Mouse (Mus musculus): ENCODE measurements around the gene Atf6. TPM values are rescaled to one million over a fixed set of nuclear protein-coding genes. Genes with fewer than 3 reads are reported as not detected.

Gene Atf6
- polyA plus RNA-seq, 1 experiment from 2014 or later: 9.4 TPM

- DNase-seq (ENCODE audit: low spot score, missing footprints) (no peak), ATAC-seq (ENCODE audit: low FRiP score) (no peak)
- H3K36me3 ChIP-seq (ENCODE audit: control insufficient read depth, insufficient read depth, low read length): no peaks in the 10 kb centered on the region
- no peaks in the 10 kb centered on the region for H3K9me3 ChIP-seq (ENCODE audit: control insufficient read depth, low read length)
- no peak overlapping the region for H3K4me2 ChIP-seq
- no peaks in the 10 kb centered on the region for H3K27me3 ChIP-seq (ENCODE audit: control insufficient read depth, insufficient read depth, low read length)
- WGBS: 80% methylated on average over 25 of the region's 25 CpGs
- no peak overlapping the region for H3K27ac ChIP-seq (ENCODE audit: low read depth, low read length)
- no peak overlapping the region for H3K4me3 ChIP-seq (ENCODE audit: low read depth, low read length)
- no peaks in the 10 kb centered on the region for H3K4me1 ChIP-seq (ENCODE audit: control insufficient read depth, insufficient read depth, low read length)
- no peak overlapping the region for H3K9ac ChIP-seq (ENCODE audit: low read length)
These were observed 96.1 kb downstream of the Atf6 start for GRCm38 (mm10) chr1:170771437-170772003.

- no peaks in the 10 kb centered on the region for H3K9me3 ChIP-seq (ENCODE audit: control insufficient read depth, low read length)
- ATAC-seq (ENCODE audit: low FRiP score): no peak
- 92% methylated on average over 14 of the region's 14 CpGs for WGBS
These were observed 96.9 kb downstream of the Atf6 start for GRCm38 (mm10) chr1:170770691-170771090.

DNA sequence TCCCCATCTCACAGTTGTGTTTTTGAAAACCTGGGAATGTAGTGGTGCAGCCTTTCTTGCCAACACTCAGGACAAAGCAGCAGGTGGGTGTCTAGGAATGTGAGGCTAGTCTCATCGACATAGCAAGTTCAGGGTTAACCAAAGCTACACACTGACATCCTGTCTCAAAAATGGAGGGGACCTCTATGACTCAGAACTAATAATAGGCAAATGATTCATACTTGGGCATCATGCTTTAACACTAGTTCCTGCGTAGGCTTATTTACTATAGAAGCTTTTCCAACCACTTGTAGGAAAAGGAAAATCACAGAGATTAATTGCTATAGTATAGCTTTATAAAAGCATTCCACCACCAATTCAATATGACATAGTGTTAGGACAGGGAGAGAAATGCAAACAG lies 100.6 kb downstream of the Atf6 start:
- H3K4me1 ChIP-seq (ENCODE audit: control insufficient read depth, insufficient read depth, low read length): peaks cover 3% of the 10 kb centered on the region
- H3K4me3 ChIP-seq (ENCODE audit: low read depth, low read length): no peak overlapping the region
- DNase-seq (ENCODE audit: low spot score, missing footprints) (no peak), ATAC-seq (ENCODE audit: low FRiP score) (no peak)
- 76% methylated on average over 2 of the region's 2 CpGs for WGBS
- H3K9ac ChIP-seq (ENCODE audit: low read length): no peak overlapping the region
- no peaks in the 10 kb centered on the region for H3K27me3 ChIP-seq (ENCODE audit: control insufficient read depth, insufficient read depth, low read length)
- no peaks in the 10 kb centered on the region for H3K36me3 ChIP-seq (ENCODE audit: control insufficient read depth, insufficient read depth, low read length)
- no peak overlapping the region for H3K27ac ChIP-seq (ENCODE audit: low read depth, low read length)
- H3K4me2 ChIP-seq: no peak overlapping the region
- H3K9me3 ChIP-seq (ENCODE audit: control insufficient read depth, low read length): no peaks in the 10 kb centered on the region

More at GRCm38 (mm10) chr1:170770691-170771090, 96.9 kb downstream of the Atf6 start:
- Histone ChIP-seq H3K27ac (ENCODE audit: low read depth, low read length) (no peak overlapping the region), H3K4me3 (ENCODE audit: low read depth, low read length) (no peak overlapping the region), H3K4me2 (no peak overlapping the region), H3K27me3 (ENCODE audit: control insufficient read depth, insufficient read depth, low read length) (no peaks in the 10 kb centered on the region), H3K9ac (ENCODE audit: low read length) (no peak overlapping the region), H3K36me3 (ENCODE audit: control insufficient read depth, insufficient read depth, low read length) (no peaks in the 10 kb centered on the region), H3K4me1 (ENCODE audit: control insufficient read depth, insufficient read depth, low read length) (no peaks in the 10 kb centered on the region)
- no peak for DNase-seq (ENCODE audit: low spot score, missing footprints)

DNA sequence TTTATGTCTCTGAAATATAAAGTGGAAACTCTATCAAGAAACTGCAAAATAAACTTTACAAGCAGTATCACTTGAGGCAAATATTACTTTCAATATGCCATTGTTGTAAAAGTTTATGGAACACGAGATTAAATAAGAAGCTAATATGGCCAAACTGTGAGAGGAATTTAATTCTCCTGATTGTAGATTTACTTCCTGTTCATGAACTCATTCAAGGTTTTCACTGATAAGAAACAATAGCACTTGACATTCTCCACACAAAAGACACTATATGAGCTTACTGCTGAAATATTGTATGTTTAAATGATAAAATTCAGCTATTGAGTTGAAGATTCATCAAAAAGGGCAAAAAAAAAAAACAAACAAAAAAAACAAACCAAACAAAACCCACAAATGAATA lies 102.8 kb downstream of the Atf6 start:
- DNase-seq (ENCODE audit: low spot score, missing footprints) (no peak), ATAC-seq (ENCODE audit: low FRiP score) (no peak)
- H3K4me2 ChIP-seq: no peak overlapping the region
- 91% methylated on average over 1 of the region's 1 CpGs for WGBS
- no peak overlapping the region for H3K4me3 ChIP-seq (ENCODE audit: low read depth, low read length)
- H3K27ac ChIP-seq (ENCODE audit: low read depth, low read length): no peak overlapping the region
- H3K36me3 ChIP-seq (ENCODE audit: control insufficient read depth, insufficient read depth, low read length): no peaks in the 10 kb centered on the region
- peaks cover 3% of the 10 kb centered on the region for H3K4me1 ChIP-seq (ENCODE audit: control insufficient read depth, insufficient read depth, low read length)
- H3K9me3 ChIP-seq (ENCODE audit: control insufficient read depth, low read length): no peaks in the 10 kb centered on the region
- H3K9ac ChIP-seq (ENCODE audit: low read length): no peak overlapping the region
- no peaks in the 10 kb centered on the region for H3K27me3 ChIP-seq (ENCODE audit: control insufficient read depth, insufficient read depth, low read length)

DNA sequence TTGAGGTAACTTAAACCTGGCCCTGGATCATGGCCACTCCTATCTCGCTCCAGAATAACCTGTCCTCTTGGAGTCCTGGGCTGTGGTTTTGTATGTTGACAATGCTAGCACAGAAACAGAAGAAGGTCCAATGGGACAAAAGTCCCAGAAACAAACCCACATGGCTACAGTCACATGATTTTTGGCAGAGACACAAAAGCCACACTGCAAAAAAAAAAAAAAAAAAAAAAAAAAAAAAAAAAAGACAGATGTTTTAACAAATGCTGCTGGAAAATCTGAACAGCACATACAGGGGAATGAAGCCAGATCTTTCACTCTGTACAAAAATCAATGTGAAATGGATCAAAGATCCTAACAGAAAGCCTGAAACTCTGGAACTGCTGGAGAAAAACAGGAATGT lies 105.9 kb downstream of the Atf6 start:
- no peak overlapping the region for H3K27ac ChIP-seq (ENCODE audit: low read depth, low read length)
- H3K27me3 ChIP-seq (ENCODE audit: control insufficient read depth, insufficient read depth, low read length): no peaks in the 10 kb centered on the region
- no peak overlapping the region for H3K9ac ChIP-seq (ENCODE audit: low read length)
- H3K36me3 ChIP-seq (ENCODE audit: control insufficient read depth, insufficient read depth, low read length): no peaks in the 10 kb centered on the region
- H3K9me3 ChIP-seq (ENCODE audit: control insufficient read depth, low read length): no peaks in the 10 kb centered on the region
- DNase-seq (ENCODE audit: low spot score, missing footprints) (no peak), ATAC-seq (ENCODE audit: low FRiP score) (no peak)
- no peak overlapping the region for H3K4me3 ChIP-seq (ENCODE audit: low read depth, low read length)
- H3K4me1 ChIP-seq (ENCODE audit: control insufficient read depth, insufficient read depth, low read length): peaks cover 3% of the 10 kb centered on the region
- no peak overlapping the region for H3K4me2 ChIP-seq
- WGBS: 93% methylated on average over 1 of the region's 1 CpGs

- H3K36me3 ChIP-seq (ENCODE audit: control insufficient read depth, insufficient read depth, low read length): no peaks in the 10 kb centered on the region
- H3K4me1 ChIP-seq (ENCODE audit: control insufficient read depth, insufficient read depth, low read length): no peaks in the 10 kb centered on the region
- no peak overlapping the region for H3K4me2 ChIP-seq
- no peak overlapping the region for H3K4me3 ChIP-seq (ENCODE audit: low read depth, low read length)
- ATAC-seq (ENCODE audit: low FRiP score): no peak
- H3K27ac ChIP-seq (ENCODE audit: low read depth, low read length): no peak overlapping the region
- no peak for DNase-seq (ENCODE audit: low spot score, missing footprints)
- H3K9me3 ChIP-seq (ENCODE audit: control insufficient read depth, low read length): no peaks in the 10 kb centered on the region
- 91% methylated on average over 5 of the region's 5 CpGs for WGBS
- H3K9ac ChIP-seq (ENCODE audit: low read length): no peak overlapping the region
- no peaks in the 10 kb centered on the region for H3K27me3 ChIP-seq (ENCODE audit: control insufficient read depth, insufficient read depth, low read length)
These were observed 114.0 kb downstream of the Atf6 start for GRCm38 (mm10) chr1:170753597-170753996.

- ATAC-seq (ENCODE audit: low FRiP score) (no peak), DNase-seq (ENCODE audit: low spot score, missing footprints) (no peak)
- Histone ChIP-seq H3K4me1 (ENCODE audit: control insufficient read depth, insufficient read depth, low read length) (no peaks in the 10 kb centered on the region), H3K27me3 (ENCODE audit: control insufficient read depth, insufficient read depth, low read length) (no peaks in the 10 kb centered on the region), H3K4me2 (no peak overlapping the region), H3K27ac (ENCODE audit: low read depth, low read length) (no peak overlapping the region), H3K36me3 (ENCODE audit: control insufficient read depth, insufficient read depth, low read length) (no peaks in the 10 kb centered on the region), H3K4me3 (ENCODE audit: low read depth, low read length) (no peak overlapping the region), H3K9ac (ENCODE audit: low read length) (no peak overlapping the region), H3K9me3 (ENCODE audit: control insufficient read depth, low read length) (no peaks in the 10 kb centered on the region)
- 94% methylated on average over 7 of the region's 7 CpGs for WGBS
These were observed 115.8 kb downstream of the Atf6 start for GRCm38 (mm10) chr1:170751797-170752196.

DNA sequence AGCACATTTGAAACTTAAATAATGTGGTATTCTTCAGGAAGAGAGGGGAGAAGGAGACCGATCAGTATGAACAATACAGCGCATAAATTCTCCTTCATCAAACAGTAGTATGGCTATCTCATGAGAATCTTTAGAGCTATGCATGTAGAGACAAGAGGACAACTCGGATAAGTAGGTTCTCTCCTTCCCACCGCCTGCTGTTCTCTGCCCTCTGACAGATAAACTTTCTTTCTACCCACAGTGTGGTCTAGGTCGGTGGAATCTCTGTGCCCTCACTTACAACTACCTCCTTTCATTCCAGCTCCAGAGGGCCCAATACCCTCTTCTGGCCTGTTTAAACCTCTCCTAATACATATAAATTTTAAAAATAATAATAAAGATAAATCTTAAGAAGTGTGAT lies 121.0 kb downstream of the Atf6 start:
- Histone ChIP-seq H3K4me1 (ENCODE audit: control insufficient read depth, insufficient read depth, low read length) (no peaks in the 10 kb centered on the region), H3K27me3 (ENCODE audit: control insufficient read depth, insufficient read depth, low read length) (no peaks in the 10 kb centered on the region), H3K4me2 (no peak overlapping the region), H3K9me3 (ENCODE audit: control insufficient read depth, low read length) (no peaks in the 10 kb centered on the region), H3K27ac (ENCODE audit: low read depth, low read length) (no peak overlapping the region), H3K9ac (ENCODE audit: low read length) (no peak overlapping the region), H3K4me3 (ENCODE audit: low read depth, low read length) (no peak overlapping the region), H3K36me3 (ENCODE audit: control insufficient read depth, insufficient read depth, low read length) (no peaks in the 10 kb centered on the region)
- no peak for DNase-seq (ENCODE audit: low spot score, missing footprints)
- 89% methylated on average over 5 of the region's 5 CpGs for WGBS
- ATAC-seq (ENCODE audit: low FRiP score): no peak

- no peak overlapping the region for H3K4me3 ChIP-seq (ENCODE audit: low read depth, low read length)
- H3K27me3 ChIP-seq (ENCODE audit: control insufficient read depth, insufficient read depth, low read length): no peaks in the 10 kb centered on the region
These were observed 125.9 kb downstream of the Atf6 start for GRCm38 (mm10) chr1:170741497-170742246.

More at GRCm38 (mm10) chr1:170741497-170742246, 125.9 kb downstream of the Atf6 start:
- WGBS: 85% methylated on average over 5 of the region's 5 CpGs
- no peak for DNase-seq (ENCODE audit: low spot score, missing footprints)
- Histone ChIP-seq H3K9ac (ENCODE audit: low read length) (no peak overlapping the region), H3K9me3 (ENCODE audit: control insufficient read depth, low read length) (no peaks in the 10 kb centered on the region), H3K36me3 (ENCODE audit: control insufficient read depth, insufficient read depth, low read length) (no peaks in the 10 kb centered on the region), H3K4me1 (ENCODE audit: control insufficient read depth, insufficient read depth, low read length) (no peaks in the 10 kb centered on the region), H3K27ac (ENCODE audit: low read depth, low read length) (no peak overlapping the region), H3K4me2 (no peak overlapping the region)
- no peak for ATAC-seq (ENCODE audit: low FRiP score)

Measured in midbrain, embryonic 11.5 days (tissue).